1 mouse cellular context compared by ENCODE assay signal in genomic region chr3:153511151-153511580, GRCm38 (mm10).
TF ChIP-seq lines count a peak whose summit lies in the region.

No protein-coding gene starts in this region.

TF ChIP-seq in MEL, 35 proteins besides CTCF, POLR2A, EP300 and RAD21 (continued from another document):
- TF ChIP-seq TCF12 (IDR thresholded peaks at IDR 0.05; ENCODE audit: low read depth, low read length) (peak; percentile 81), MYB (IDR thresholded peaks at IDR 0.05; ENCODE audit: low read depth, low read length) (peak; percentile 77), ZC3H11A (IDR thresholded peaks at IDR 0.05; ENCODE audit: low read depth, low read length) (0 out of 2 replicates have a peak, but pooled peaks have one; percentile 10), SIN3A (IDR thresholded peaks at IDR 0.05; ENCODE audit: low read length) (peak; percentile 92), E2F4 (IDR thresholded peaks at IDR 0.05; ENCODE audit: borderline replicate concordance, low read depth, low read length) (no peak), MYC (IDR thresholded peaks at IDR 0.05; ENCODE audit: low read depth, low read length) (peak; percentile 80), BHLHE40 (IDR thresholded peaks at IDR 0.05; ENCODE audit: borderline replicate concordance, low read depth, low read length) (peak; percentile 55; the same call in 1 of the 2 replicates), USF2 (IDR thresholded peaks at IDR 0.05; ENCODE audit: borderline replicate concordance in 1 of 2, insufficient read depth in 1 of 2, low read depth in 1 of 2, low read length in 2 of 2) (no peak), MEF2A (IDR thresholded peaks at IDR 0.05; ENCODE audit: extremely low read depth, insufficient replicate concordance, low read depth, low read length, poor library complexity, severe bottlenecking) (no peak), NRF1 (IDR thresholded peaks at IDR 0.05; ENCODE audit: insufficient read depth, low read depth, low read length, poor library complexity, severe bottlenecking) (no peak), NELFE (IDR thresholded peaks at IDR 0.05; ENCODE audit: low read depth, low read length) (peak; percentile 46; the same call in 1 of the 2 replicates)
